Mouse (Mus musculus): ENCODE data around the gene Smtnl1.
A peak's percentile ranks its signal among the peaks of the same experiment; 100 is the strongest.

Smtnl1 gene

DNA sequence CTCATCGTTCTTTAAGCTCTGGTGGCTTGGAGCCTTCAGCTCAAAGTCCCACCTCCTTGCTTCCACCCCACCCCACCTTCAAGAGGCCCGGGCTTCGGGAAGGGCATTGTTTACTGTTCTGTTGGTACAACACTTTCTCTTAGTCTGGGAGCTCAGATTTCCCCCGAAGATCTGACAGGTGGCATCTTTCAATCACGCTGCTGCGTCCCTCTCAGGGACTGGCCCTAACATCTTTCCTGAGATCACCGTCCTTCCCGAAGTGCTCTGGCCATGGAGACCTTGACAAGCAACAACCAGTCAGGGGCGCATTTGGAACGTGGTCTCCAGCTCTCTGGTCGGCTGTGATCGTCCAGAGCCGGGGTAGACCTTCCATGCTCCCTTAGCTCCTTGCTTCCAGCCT lies at the start of gene Smtnl1:
Smtnl1 (minus strand) TSS at position 101 of the 400 bp plus-strand sequence.
- DNase-seq (ENCODE audit: low spot score): no peak

DNA sequence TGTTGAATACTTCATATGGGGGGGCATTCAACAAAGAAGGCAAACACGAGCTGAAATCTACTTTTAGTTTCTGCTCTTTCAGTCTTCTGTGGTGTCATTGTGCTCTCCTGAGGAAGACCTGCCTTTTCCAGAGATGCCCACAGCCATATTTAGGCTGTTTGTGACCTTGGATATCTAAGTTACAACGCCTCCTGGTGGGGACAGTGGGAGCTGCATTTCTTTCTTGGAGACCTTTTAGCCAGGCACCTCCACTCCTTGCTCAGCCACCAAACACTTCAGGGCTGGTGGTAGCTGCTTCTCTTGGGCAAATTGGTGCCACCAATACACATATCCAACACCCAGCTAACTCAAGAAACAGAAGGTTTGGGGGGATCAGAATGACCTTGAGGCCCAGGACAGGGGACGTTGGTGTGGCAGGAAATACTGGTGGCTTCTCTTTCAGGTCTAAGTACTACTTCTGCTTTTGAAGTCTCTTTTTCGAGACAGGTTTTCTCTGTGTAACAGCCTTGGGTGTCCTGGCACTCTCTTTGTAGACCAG lies 48.2 kb upstream of the Smtnl1 start:
- DNase-seq (ENCODE audit: low spot score): no peak

DNA sequence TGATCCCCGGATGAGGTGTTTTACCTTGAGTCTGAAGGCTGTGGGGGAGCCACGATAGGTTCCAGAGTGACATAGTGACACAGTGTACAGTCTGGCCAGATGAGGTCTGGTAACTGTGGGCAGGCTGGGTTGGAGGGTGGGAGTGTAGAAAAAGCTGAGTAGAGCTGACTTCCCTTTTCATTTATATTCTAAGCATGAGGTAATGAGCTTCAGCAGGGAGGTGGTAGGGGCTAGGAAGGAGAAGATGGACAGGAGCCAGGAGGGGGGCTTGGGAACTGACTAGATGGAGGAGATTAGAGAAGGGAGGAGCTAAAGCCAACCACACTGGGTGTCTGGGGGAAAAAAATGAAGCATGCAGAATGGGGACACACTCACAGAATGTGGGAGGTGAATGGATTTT lies 46.5 kb upstream of the Smtnl1 start:
- no peak for DNase-seq (ENCODE audit: low spot score)

DNA sequence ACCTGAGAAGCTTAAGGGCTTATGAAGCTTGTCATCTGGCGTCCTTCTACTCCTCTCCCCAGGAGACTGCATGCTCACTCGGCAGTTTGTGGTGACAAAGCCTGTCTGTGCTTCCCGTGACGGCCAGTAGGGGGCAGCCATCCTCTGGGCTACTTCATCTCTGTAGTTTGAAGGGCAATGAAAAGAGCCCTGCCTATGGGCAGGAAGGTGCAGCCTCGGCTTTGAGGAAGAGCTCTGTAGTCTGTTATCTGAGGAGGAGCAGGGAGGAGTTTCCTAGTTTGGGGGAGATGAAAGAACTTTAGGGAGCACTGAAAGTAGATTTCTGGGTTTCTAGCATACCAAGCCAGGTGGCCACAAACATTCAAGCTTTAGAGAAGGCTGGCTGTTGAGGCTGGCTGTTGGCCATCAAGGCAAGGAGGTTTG lies 46.1 kb upstream of the Smtnl1 start:
- peak; percentile 66 for DNase-seq (ENCODE audit: low spot score)

DNA sequence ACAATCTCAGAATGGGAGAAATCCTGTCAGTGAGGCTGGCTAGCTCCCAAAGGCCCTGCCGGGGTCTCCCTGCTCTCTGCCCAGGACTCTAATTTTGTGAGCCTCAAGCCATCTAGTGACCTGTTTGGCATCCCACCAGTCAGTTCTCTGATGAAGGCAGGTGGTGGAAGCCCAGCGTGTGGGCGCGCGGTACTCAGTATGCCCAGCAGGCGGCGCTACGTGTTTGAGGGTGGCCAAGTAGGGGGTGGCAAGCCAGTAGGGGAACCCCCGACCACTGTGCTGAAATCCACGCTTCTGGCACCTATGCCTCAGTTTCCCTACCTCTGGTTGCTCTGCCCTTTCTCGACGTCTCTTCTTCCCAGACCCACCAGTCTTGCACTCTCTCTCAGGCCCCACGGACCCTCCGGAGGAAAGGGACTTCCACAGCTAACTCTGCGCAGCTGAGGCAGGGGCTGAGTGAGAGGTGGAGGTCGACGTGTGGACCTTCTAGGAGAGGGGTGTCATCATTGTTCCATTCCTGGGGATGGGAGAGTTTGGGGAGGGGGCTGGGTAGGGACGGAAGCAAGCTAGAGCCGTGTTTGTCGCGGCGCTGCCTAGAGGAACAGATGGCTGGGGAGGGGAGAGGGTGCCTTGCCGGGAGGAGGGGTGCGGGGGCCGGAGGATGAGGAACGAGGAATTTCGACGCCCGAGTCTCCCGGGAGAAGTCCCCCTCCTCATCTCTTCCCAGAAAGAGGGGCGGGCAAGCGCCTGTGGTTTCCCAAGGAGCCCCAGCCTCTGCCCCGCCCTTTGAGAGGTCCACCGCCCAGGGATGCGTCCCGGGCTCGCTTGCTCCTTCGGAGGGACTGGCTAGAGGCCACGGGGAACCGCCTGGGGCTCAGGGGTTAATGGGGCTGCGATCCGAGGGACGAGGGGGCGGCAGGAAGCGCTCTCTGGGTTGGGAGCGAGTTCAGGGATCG lies 43.4 kb upstream of the Smtnl1 start:
- DNase-seq (ENCODE audit: low spot score): peak; percentile 58

DNA sequence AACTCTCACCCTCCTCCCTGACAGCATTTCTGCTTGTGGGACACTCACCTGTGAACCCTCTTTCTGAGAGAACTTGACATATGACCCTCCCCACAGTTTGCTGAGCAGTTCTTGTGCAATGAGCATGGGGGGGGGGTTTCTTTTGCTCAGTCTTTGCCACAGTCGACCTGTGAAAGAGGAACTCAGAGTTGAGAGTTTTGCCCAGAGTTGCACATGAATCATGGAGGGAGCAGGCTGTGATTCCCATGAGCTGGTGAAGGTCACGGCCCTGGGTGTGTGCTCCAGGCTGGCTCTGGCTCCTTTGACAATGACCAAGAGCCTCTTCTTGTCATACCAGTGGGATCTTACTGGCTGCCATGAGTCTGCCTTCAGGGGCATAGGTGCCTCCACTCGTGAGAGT lies 39.8 kb upstream of the Smtnl1 start:
- DNase-seq (ENCODE audit: low spot score): no peak

DNA sequence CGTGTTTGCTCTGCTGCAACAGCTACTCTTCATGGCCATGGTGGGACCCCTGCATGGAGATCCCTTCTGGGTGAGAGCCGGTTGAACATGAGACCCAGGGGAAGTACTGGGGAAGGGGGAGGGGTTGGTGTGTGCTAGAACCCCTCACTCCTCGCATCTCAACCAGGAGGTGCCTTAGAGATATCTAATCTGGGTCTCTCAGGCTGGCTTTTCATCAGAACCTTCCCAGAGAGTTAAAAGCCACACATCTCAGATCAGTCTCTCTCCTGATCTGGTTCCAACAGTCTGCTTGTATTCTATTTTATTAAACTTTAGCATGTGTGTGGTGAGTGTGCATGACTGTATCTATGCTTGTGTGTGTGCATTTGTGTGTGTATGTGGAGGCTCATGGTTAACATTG lies 39.0 kb upstream of the Smtnl1 start:
- no peak for DNase-seq (ENCODE audit: low spot score)

DNA sequence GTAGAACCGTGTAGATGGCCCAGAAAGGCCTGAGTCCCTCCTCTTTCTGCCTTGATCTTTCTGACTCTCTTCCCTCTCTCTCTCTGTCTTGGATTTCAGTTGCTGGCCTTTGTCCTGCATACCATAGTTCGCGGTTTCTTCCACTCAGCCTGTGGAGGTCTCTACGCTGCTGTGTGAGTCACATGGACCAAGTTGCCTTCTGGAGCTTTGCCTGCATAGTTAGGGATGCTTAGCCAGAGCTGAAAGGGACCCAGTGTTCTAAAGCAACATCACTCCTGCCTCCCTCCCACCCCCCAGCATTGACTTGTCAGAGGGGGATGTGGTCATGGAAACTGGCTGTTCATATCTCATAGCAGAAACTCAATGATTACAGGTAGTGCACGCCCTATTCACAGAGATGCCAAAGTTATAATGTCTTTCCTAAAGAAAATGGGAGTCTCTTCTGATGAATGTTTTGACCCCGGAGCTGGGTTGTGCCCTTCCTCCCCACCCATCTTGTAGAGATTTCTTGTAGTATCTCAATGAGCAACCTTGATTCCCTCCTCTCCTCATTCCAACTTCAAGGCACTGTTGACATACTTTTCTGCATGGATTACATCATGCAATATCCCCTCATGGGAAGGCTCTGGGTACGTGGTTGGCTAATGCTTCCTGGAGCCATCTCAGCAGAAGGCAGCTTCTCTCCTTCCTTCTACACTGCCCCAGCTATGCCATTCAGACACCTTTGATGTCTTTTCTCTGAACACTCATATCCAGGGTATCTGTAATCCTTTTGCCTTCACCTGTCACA lies 37.7 kb upstream of the Smtnl1 start:
- no peak for DNase-seq (ENCODE audit: low spot score)

DNA sequence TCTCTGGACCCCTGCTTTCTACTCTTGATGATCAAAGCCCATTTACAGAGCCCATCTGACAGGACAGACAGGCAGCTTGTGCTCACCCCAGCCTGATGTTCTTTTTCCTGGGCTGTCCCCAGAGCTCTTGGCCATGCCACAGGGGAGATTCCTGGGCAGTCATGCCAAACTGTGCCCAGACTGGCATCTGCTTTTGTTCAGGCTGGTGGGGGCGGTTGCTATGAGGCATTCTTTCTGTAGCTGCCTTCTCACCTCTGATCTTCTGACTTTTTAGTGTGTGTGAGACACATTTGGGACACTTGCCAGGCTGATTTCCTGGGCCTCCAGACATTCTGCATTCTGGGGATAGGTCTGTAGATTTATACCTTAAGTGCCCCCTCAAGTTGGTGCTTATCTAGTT lies 36.1 kb upstream of the Smtnl1 start:
- no peak for DNase-seq (ENCODE audit: low spot score)

DNA sequence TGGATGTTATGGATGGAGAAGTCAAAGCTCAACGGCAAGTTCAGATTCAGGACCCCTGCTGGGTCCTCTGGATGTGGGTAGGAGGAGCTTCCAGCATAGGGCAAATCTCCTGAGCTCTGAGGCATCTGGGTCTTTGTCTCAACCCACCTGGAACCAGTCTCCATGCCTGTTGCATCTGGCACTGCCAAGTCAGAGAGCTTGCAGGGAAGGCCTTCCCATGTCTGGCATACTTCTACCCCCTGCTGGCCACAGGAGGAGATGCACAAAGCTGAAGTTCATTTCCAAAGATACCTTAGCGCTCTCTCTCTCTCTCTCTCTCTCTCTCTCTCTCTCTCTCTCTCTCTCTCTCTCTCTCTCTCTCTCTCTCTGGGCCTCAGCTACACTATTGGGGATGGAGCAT lies 33.3 kb upstream of the Smtnl1 start:
- DNase-seq (ENCODE audit: low spot score): peak; percentile 47

DNA sequence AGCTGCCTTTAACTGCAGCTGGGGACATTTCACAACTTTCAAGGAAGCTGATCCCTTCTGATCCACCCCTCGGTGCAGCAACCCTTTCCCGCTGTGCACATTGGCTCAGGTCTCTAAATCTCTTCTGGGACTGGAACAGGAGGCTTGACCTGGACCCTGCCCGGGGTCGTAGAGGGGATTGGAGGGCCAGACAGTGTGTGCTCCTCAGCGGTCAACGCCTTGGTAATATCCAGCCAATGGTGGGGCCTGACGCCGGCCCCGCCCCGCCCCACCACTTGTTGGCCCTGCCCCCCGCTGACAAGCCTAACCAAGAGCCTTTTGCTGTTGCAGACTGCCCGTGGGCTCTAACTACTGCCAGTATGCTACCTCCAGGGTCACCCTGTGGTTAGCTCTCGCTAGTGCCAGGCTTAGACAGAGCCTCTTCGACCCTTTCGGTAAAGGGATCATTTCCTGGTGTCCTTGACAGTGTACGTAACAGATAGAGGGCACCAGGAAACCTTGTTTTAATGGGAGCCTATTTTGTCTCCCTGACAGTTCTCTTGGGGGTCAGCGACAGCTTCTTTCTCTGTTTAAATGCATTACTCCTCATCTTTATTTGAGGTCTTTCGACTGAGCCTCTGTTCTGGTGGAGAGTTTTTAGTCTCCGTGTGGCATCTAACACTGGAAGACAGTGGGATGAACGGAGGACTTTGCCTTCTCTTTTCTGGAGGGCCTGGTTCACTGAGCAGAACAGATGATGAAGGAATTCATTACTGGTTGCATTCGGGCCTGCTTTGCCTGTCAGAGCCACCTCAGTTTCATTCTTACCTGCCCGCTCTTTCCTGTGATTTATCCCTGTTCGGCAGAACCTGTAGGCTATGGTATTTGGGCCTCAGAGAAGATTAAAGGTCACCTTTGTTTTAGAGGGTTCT lies 28.9 kb upstream of the Smtnl1 start:
- DNase-seq (ENCODE audit: low spot score): peak; percentile 53

DNA sequence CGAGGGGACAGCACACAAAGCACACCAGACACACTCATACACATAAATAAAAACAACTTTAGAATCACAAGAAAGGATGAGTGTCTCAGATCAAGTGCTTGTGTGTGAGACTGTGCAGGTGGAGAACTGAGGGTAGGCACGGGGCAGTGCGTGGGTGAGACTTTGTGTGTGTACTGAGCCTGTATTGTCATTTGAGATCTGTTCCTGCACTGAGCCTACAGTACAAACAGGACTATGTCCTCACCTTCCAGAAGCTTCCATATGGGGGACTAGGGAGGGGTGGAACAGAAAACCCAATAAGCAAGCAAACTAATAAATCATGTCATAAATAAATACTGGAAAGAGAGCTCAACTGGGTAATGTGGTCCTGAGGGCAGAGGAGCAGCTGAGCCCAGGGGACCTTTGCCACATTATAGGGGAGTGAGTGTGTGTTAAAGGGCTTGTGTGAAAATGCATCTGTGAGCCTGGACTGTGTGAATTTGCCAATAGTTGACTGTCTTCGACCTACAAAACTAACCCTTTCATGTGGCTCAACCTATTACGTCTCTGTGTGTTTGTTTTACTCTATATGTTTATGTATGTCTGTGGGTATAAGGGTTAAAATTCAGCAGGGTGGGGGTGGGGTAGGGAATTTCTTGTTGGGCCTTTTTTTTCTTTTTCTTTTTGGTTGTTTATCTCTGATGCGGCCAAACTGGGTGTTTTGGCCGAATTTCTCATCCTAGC lies 28.1 kb upstream of the Smtnl1 start:
- DNase-seq (ENCODE audit: low spot score): no peak

DNA sequence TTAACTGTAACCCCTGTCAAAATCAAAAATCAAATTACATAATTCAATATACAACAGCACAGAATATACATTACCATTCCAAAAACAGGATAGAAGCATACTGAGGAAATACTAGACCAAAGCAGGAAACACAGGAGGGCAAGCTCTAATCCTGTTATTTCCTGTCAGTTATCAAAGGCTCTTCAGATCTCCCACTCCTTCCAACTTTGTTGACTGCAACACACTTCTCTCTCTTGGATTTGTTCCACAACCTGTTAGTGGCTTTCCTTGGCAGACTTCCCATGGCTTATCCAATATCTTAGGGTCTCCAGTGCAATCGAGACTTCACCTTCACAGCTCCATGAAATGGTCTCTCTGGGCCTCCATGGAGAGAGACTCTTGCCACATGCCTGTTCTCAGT lies 22.8 kb upstream of the Smtnl1 start:
- no peak for DNase-seq (ENCODE audit: low spot score)

DNA sequence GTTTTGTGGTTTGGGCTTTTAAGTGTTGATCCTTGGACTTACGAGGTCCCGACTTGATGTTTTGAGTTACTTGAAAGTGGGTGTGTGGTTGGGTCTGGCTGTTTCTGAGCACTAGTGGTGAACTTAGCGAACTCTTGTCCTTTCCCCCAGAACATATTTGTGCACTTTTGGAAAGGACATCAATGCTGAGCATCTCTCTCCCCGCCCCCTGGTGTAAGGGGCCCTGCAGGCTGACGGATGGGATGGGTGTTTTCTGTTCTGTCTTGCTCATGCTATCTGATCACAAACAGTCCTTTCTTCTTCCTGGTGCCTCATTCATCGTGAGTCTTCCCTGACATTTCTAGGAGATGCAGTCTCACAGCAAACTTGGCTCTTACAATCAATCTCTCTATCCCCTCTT lies 21.2 kb upstream of the Smtnl1 start:
- DNase-seq (ENCODE audit: low spot score): no peak

DNA sequence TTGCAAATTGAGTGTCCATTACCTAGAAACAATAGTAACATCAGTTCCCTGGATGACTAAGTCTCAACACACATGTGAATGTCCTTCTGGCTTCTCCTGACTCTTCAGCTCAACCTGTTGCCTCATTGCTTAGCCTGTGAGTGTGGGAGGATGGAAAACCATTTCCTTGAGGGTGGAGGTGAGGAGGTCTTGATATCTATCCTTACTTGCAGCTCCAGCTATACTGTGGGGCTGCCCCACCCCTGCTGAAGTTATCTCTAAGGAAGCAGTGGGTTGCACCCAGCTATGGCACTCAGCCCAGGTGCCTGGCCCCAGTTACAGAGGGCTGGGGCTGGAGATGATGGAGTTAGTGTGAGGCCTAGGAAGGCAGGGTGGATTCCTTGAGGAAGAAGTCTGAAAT lies 19.5 kb upstream of the Smtnl1 start:
- no peak for DNase-seq (ENCODE audit: low spot score)

DNA sequence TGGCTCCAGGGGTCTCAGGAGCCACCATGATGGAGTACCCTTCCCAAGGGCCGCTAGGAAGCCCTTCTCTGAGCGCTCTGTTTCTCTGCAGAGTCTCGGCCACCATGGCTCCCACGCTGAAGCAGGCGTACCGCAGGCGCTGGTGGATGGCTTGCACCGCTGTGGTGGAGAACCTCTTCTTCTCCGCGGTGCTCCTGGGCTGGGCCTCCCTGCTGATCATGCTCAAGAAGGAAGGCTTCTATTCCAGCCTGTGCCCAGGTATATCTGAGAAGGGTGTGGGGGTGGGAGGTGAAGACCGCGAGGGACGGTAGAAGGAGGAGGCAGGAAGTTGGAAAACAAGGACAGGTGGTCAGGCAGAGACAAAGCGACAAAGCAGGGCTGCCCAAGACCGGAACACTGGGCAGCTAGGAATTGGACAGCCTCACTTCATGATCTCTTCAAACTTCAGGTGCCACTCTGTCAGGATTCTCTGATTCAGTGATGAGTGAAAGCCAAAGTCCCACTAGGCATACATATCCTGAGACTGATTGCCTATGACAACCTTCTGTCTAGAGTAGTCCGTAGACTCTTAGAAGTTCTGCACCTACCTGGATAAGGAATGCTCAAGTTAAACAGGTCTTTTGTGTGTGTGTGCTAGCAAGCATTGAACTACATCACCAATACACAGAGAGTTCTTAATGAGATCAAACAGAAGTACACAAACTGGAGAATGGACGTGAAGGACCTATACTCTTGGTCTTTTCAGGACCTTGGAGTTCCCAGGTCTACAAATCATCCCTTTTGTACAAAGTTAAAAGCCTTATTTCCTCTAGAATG lies 18.5 kb upstream of the Smtnl1 start:
- peak; percentile 9 for DNase-seq (ENCODE audit: low spot score)

DNA sequence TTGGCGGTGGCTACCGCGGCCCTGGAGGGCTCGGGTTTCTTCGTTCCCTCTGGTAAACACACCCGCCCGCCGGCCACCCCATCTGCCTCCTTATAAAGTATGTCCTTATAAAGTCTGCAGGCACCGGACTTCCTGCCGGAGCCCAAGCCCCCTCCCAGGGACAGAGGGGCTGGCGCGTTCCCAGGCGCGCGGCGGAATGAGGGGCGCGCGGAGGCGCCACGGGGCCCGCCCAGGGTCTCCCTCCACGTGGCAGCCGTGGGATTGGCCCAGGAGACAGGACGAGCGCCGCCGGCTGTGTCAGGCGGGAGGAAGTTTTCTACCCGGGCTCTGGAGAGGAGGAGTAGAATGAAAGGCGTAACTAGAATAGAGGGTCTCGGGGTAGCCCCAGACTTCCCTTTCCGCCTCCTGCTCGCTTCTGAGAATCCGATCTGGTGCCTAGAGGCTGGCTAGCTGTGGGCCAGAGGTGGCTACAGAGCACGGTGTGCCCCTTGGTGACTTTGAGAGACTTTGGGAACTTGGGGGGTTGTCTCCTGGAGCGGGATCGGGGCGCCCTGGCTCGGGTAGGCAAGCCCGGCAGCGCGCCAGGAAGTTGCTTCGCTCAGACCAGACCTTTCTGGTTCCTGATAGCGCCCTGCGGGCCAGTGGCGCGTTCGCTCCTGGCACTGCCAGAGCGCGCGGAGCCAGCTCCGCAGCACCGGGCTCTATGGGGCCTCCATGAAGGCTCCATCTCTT lies 17.7 kb upstream of the Smtnl1 start:
- peak; percentile 71 for DNase-seq (ENCODE audit: low spot score)

DNA sequence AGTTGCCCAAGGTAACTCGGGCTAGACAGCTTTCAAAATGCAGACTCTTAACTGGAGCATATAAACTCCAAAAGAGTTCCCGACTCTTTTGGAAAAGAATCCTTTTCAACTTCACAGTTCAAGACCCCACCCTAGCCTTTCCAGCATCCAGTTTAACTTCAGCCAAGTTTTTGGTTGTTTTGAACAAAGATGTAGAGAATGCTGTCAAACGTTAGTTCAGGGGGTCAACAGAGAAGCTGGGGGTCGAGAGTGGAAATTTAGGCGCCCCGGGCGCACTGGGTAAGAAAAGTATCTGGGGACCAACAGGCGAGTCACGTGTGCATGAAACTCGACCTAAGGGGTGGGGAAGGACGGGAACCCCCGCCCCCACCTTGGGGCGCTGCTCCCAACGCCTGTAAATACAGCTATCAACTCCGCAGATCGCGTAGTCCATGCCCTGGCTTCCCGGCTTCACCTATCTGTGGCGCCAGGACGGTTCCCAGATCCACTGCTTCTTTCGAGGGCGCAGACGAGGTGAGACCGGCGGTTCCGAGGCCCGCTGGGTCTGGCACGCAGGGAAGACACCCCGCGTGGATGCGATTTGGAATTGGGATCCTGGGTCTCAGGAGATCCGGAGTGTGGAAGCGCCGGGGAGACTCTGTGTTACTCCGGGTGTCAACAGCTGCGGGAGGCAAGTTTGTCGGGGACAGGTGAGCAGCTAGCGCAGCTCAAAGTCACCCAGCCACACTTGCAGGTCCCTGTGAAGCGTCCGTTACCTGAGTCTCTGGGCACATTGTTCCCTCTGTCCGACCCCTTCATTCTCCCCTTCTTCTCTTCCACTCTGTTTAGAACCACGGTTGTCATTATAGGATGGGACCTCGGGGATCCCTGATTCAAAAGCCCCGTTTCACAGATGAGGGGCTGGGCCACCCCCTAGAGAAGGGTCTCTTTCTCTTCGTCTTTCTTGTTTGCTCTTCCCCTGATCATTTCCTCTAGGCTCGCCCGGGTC lies 16.8 kb upstream of the Smtnl1 start:
- peak; percentile 49 for DNase-seq (ENCODE audit: low spot score)
